Mouse (Mus musculus): ENCODE measurements around the gene Zfp683.

Gene Zfp683

DNA sequence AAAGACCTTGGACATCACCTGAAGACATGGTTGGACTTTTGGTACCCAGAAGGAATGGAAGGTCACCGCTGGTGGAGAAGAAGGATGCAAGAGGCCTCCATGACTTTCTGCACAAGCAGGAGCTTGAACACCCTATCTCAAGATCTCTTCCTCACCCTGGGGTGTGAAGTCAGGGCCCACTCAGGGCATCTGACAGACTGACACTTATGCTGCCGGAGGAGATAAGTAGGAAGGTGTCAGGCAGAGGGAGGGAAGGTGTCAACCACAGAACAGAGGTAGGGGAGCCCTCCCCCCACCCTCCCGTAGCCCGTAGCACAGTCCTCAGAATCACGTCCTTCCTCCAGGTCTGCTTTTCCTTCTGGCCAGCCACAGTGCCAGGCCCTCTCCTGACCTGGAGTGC is 6.0 kb upstream of the Zfp683 start:
- in situ Hi-C loops (cut with MboI; ENCODE audit: low sequenced_read_pairs), result no loop called here

DNA sequence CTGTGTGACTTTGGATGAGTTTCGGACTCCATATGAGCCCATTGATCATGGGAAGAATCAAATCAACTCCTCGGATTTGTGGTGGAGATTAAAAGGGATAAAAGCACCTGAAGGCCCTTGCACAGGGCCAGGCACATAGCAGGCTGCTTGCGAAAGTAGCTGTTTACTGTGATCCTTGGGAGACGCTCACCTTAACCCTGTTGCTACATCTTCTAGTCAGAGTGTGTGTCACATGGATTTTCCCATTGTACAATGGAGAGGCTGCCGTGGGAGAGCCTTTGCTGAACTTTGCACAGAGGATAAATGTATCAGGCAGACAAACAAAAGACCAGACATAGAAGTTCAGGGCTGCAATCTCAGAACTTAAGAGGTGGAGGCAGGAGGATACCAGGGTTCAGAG is 1.7 kb upstream of the Zfp683 start:
- in situ Hi-C loops (cut with MboI; ENCODE audit: low sequenced_read_pairs), result no loop called here

DNA sequence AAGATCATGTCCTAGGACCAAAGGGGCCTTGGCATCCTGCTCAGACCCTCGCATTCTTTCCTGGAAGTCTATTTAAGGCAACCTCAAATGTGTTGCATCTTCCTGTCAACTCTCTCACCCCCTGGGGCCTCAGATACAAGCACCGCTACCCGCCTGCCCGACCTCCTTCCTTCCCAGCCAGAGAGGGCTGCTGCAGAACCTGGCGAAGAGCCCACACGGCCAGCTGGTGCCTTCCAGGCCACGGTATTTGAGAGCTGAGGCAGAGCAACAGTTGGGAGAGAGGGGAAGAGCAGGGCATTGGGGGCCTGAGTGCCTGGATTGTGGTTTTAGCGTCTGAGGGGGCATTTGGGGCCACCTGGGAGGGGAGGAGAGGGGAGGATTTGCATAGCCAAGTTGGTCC is 1.1 kb upstream of the Zfp683 start:
- in situ Hi-C loops (cut with MboI; ENCODE audit: low sequenced_read_pairs), result no loop called here

DNA sequence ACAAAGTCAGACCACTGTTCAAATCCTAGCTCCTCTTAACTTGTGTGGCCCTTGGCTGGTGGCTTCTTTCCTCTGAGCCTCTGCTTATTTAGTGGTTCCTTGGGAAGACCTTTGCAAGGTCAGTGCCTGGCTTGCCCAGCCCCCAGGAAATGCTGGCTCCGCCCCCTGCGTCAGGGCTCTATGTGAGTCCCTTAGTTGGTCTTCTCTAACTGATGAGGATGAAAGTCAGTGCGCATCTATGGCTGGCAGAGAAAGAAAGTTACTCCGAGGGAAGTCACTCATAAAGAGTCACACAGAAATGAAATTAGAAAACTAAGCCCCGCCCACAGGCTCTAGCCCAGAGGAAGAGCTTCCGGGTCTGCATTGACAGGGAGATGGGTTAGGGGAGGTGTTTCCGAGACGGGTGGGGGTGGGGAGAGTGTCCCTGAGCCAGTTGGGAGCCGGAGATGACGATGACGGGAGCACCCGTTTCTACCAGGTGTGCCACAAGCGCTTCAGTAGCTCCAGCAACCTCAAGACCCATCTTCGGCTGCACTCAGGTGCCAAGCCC is 4.6 kb downstream of the Zfp683 start:
- in situ Hi-C loops (cut with MboI; ENCODE audit: low sequenced_read_pairs), result no loop called here

DNA sequence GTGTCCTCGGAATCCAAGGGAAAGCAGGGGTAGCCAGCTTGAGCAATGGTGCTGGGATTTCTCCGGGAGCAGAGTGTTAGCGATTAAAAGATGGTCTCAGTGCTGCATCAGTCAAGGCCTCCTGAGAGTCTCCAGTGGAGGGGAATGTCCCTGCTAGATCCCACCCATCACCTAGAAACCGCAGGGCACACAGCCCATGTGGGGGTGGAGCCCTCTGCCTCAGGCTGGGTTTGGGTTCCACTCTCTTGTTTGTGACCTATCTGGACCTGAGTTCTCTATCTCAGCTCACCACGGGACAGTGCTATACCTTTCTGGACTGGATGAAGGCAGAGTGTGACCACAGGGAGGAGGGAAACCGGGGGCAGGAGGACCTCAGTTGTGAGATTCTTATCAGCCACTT is 5.3 kb downstream of the Zfp683 start:
- in situ Hi-C loops (cut with MboI; ENCODE audit: low sequenced_read_pairs), result no loop called here

DNA sequence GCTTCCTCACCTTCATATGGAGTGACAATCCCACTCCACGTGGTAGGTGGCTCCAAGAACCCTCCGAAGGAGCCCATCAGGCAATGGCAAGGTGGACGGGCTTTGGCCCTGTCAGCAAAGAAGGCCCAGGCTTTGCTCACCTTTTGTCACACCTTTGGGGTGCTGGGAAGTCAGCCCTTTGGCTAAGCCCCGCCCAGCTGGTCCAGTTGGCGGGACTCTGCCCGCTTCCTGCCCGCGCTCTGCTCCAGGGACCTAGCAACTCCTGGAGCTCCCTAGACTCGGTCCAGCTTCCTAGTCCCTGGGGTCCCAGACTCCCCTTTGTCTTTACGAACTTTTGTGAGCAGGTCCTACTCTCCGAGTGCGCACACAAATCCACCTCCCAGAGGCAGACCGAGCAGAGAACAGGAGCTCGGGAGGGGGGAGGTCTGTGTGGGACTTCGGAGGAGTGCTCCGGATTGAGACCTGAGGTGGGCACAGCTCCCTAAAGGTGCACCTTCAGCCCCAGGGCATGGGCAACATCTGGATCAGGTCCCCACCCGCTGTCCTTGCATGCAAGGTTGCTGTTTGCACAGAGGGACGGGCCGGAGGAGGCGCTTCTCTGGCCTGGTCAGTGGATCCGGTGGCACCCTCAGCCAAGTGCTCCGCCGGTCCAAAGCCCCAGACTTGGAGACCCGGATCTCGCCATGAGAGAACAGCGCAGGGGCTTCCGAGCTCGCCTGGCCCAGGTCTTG is 6.7 kb downstream of the Zfp683 start, which contains the start of gene Crybg2:
Crybg2 (plus strand) TSS at position 681 of the 731 bp plus-strand sequence.
- in situ Hi-C loops (cut with MboI; ENCODE audit: low sequenced_read_pairs), result no loop called here

DNA sequence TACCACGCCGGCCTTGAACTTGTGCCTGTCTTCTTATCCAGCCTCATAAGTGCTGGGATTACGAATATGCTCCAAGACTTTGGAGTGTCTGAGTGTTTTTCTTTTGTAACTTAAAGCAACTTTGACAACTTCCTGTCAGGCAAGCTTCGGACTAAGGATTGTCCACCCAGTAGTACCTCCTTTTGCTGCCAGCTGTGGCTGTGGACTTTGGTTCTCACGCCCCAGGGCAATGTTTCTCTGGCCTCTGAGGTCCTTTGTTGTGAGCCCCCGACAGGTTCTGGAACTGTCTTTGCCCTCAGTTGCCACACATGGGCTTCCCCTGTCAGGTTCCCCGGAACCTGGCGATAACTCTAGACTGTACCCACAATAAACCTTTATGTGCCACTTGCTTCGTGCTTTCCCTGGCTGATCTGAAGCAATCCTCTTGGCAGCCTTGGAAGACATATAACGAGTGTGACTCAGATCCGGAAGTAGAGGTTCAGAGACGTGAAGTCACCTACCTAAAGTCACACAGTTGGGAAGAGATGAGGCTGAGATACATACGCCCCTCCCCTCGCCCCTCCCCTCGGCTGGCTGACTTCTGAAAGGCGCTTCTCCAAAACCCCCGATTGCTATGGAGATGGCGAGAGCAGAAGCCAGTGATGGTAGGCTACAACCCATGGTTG is 7.7 kb downstream of the Zfp683 start:
- in situ Hi-C loops (cut with MboI; ENCODE audit: low sequenced_read_pairs), result no loop called here

DNA sequence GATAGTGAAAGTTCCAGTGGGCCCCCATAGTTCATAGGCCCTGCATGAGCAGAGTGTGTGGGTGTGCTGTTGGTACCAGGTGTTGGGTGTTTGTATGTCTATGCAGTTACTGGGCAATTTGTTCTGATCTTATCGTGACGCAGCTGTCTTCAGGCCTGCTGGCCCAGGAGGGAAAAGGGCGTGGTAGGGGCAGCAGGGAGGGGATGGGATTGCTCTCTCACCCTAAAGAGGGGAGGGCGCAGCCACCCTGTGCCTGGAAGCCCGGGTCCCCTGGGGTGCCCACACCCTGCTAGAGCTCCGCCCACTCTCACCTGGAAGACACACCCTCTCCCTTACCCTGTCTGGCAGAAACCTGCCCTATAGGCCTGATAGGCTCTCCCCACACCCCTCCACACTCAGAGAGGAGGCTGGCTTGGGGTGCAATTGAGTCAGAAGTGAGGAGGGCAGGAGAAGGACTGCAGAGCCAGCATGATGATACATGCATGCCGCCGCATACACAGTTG is 8.4 kb downstream of the Zfp683 start:
- in situ Hi-C loops (cut with MboI; ENCODE audit: low sequenced_read_pairs), result no loop called here

DNA sequence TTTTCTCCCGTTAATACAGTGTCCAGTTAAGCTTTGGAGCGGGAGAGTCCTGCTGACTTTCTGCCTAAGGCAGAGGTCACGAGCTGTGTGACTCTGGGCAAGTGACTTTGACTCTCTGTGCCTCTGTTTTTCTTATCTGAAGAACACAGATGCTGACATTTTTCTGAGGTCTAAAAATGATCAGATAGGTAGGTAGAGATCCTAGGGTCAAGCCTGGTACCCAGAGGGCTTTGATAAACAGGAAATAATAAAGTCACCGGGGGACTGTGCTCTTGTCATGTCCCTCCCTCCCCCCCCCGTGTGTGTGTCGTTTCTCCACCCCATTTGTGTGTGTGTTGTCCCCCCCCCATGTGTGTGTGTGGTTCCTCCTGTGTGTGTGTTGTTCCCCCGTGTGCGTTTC is 8.9 kb downstream of the Zfp683 start:
- in situ Hi-C loops (cut with MboI; ENCODE audit: low sequenced_read_pairs), result no loop called here

DNA sequence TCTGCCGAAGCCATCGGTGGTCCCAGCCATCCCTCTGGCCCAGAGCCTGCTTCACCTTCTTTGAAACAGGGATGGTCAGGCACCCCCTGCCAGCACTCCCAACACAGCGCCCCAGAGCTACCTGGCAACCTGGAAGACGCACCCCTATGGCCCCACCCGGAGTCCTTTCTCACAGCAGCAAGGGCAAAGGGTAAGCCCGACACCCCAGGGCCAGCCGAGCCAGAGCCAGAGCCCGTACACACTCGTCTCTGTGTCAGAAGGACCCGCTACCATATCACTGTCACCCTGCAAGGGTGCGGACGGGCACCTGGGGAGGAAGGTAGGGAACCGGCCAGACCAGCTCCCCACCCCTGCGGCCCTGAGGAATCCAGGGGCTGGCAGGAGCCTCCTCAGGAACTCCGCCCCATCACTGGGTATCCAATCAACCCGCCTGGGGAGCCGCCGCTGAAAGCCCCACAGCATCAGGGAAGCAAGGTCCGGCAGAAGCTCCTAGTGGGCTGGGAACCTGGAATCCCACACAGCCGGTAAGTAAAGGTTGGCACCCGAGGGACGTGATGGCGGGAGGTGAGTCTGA is 11.9 kb downstream of the Zfp683 start:
- in situ Hi-C loops (cut with MboI; ENCODE audit: low sequenced_read_pairs), result no loop called here

DNA sequence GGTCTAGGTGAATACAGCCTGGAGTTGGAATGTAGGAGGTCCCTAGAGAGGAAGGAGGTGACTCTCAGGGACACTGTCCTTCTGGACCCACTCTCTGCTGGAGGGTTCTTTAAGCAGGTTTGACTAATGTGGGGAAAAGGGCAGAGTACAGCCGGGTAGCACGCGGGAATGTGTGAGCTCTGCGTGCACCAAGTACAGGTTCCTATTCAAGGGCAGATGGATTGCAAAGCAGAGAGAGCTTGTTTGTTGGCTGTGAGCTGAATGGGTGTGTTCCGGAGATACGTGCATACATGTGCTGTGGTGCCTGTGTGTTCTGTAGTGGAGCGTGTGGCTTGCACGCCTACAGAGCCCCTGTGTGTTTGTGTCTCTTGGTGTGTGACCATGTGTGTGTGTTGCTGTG is 13.7 kb downstream of the Zfp683 start:
- in situ Hi-C loops (cut with MboI; ENCODE audit: low sequenced_read_pairs), result no loop called here

DNA sequence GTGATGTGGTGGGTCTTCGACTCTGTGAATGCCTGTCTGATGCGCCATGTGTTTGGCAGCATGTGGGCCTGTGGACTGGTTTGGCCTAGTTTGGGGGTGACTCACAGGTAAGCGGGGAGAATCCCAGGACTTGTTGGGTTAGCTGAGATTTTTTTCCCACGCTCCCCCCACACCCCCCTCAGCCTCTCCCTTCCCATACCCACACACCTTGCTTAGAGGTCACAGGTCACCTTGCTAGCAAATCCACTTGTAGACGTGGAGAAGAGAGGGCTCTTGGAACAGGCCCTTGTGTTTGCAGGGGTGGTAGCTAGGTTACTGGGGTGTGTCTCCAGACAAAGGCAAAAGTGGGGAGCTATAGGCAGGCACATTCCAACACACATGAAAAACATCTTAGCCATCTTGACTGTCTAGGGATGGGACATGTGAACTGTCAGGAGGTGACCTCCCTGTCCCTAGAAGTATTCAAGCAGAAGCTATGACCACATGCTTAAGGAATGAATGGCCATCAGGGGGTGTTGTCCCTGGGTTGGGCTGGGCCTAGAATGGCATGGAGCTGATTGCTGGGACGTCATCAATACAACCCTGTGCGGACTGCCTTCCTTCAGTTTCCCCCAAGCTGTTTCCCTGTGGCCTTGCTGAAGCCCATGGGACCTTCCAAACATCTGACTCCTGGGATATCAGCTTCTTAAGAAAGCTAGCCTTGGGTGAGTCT is 14.4 kb downstream of the Zfp683 start:
- in situ Hi-C loops (cut with MboI; ENCODE audit: low sequenced_read_pairs), result no loop called here

DNA sequence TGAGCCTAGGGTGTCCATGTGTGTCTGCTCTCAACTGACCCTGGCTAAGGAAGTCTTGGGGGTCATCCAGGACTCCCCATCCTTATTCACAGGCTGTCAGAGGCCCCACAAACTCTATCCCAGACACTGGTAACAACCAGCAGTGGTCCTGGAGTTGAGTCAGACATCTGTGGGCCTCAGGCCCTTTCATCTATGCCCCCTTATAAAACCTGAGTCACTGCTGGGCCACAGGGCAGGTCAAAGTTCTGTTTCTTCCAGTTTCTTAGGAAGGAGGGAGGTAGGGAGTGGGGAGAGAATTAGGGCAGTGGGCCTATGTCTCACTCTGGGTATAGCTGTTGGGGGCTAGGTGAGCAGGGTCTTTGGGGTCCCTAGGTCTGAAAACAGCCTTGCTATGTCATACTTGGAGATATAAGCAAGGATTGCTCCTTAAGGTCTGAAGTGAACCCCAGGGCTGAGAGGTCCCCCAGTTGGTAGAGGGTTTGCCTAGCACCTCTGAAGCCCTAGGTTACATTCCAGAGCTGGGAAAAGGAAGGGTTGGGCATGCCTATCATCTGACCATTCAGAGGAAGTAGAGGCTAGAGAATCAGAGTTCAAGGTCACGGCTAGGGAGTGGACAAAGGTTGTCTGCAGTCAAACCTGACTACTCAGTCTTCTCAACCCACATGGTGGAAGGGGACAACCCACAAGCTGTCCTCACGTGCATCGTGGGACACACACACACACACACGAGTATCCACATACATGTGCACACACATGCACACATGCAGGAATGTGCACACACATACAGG is 15.3 kb downstream of the Zfp683 start:
- in situ Hi-C loops (cut with MboI; ENCODE audit: low sequenced_read_pairs), result no loop called here

DNA sequence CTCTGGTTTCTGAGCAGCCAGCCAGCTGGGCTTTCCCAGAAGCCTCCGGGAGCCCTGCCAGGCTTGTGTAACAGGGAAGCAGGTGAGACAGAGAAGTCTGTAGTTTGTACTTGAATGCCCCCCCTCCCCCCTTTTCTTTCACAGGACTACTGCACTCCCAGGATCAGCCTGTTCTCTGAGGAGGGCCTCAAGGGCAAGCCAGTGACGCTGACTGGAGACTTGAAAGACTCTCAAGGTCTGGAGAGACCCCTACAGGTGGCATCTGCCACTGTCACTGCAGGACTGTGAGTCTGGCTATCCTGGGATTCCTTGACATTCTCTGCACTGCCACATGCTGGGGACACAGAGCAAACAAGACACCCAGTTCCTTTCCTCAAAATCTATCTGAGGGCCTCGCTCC is 25.1 kb downstream of the Zfp683 start:
- in situ Hi-C loops (cut with MboI; ENCODE audit: low sequenced_read_pairs), result no loop called here

DNA sequence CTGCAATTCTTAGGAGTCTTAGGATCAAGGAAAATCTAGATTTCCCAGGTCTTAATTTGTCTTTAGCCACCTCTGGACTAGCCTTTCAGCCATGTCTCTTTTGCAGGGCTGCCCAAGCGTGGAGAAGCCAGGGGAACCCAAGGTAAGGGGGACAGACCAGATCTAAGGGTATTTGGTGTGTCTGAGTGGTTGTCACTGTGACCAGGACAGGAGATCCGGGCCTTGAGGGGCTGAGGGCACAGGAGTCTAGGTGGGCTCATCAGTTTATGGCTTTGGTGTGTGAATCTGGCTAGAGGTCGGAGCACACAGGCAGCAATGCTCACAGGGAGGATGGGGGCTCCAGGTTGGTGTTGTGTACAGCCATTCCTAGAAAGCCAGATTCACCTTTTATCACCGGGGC is 27.0 kb downstream of the Zfp683 start:
- in situ Hi-C loops (cut with MboI; ENCODE audit: low sequenced_read_pairs), result no loop called here

DNA sequence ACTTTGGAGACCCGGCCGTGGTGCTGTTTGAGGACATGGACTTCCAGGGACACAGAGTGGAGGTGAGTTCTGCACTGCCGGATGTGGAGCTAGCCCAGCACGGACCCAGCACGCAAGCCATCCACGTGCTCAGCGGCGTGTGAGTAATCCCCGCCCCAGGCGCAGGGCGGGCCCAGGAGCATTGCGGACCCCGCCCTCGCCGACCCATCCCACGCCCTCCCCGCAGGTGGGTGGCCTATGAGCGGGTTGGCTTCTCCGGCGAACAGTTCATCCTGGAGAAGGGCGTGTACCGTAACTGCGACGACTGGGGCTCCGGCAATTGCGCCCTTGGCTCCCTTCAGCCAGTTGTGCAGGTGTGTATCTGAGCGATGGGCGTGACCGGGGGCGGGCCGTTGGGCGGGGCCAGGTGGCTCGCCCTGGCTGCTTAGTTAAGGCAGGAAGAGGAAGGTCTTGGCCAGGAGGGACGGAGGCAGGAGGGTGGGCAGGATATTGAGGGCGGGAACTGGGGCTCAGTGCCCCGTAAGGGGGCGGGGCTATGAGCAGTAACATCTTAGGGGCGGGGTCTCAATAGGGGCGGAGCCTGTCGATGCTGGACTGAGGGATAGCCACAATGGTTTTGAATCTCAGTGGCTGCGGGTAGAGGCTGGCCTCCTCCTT is 28.2 kb downstream of the Zfp683 start:
- in situ Hi-C loops (cut with MboI; ENCODE audit: low sequenced_read_pairs), result no loop called here

DNA sequence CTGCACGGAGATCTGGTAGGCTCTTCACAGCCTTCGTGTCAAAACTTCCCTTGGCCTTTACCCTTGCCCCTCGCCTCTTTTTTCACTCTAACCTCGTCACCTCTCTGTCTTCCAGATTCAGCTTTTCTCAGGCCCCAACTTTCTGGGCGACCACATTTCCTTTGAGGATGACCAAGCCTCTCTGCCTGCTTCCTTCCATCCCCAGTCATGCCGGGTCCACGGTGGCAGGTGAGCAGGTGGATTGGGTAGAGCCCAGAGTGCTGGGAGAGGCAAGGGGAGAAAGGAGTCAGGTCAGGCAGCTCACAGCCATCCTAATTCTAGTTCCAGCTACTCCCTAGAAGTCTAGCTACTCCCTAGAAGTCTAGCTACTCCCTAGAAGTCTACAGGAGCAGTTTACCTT is 28.8 kb downstream of the Zfp683 start:
- in situ Hi-C loops (cut with MboI; ENCODE audit: low sequenced_read_pairs), result no loop called here

DNA sequence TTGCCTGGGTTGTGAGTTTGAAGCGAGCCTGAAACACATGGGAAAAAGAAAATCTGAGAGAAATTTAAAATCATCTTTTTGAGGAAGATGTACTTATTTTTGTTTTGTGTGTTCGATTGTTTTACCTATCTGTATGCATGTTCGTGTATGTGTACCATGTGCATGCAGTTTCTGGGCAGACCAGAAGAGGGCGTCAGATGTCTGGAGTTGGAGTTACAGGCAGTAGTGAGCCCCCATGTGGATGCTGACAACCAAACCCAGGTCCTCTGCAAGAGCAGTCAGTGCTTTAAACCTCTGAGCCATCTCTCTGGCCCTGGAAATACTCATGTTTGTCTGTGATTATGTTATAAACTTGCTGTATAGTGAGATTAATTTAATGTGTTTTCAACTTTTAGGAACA is 31.4 kb downstream of the Zfp683 start:
- in situ Hi-C loops (cut with MboI; ENCODE audit: low sequenced_read_pairs), result no loop called here

DNA sequence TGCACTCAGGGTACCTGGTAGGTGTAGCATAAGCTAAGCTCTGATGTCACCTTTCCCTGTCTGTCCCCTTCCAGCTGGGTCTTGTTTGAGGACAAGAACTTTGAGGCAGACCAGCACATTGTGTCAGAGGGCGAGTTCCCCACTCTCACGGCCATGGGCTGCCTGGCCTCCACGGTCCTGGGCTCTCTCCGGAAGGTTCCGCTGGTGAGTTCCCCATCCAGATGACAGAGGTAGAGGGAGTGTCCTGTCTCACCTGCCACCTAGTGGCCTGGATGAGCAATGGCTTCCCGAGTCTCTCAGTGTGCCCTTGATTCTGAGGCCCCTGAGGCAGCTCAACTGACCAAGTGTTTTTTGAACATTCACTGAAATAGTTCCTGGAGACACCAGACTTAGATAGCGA is 33.8 kb downstream of the Zfp683 start:
- in situ Hi-C loops (cut with MboI; ENCODE audit: low sequenced_read_pairs), result no loop called here

DNA sequence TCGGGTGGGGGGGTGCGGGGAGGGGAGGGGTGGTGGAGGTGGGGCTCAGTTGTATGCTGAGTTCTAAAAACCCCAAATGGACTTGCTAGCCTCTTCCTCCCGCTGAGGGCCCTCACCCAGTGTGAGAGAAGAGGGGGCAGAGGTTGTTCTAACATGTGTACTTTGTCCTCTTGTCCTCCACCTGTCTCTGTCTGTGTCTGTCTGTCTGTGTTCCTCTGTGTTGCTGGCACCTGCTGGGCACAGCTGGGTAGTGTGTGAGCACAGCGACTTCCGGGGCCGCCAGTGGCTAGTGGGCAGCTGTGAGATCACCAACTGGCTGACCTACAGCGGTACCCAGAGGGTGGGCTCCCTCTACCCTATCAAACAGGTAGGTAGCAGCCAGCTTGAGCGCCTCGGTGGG is 35.4 kb downstream of the Zfp683 start:
- in situ Hi-C loops (cut with MboI; ENCODE audit: low sequenced_read_pairs), result no loop called here

Data from CH12F3 (cell line).